Mouse (Mus musculus): Measurements from ENCODE around the gene Slc2a3.
A peak's percentile ranks its signal among the peaks of the same experiment; 100 is the strongest.
"Not testable (repeated sequence)": the region's sequence is repeated elsewhere in the genome, so short reads cannot be mapped to it uniquely, and the experiment has no call there.

Gene Slc2a3

GRCm38 (mm10) chr6:122703706-122704105 lies 97.7 kb downstream of the Slc2a3 start:
- DNase-seq, result no peak

DNA sequence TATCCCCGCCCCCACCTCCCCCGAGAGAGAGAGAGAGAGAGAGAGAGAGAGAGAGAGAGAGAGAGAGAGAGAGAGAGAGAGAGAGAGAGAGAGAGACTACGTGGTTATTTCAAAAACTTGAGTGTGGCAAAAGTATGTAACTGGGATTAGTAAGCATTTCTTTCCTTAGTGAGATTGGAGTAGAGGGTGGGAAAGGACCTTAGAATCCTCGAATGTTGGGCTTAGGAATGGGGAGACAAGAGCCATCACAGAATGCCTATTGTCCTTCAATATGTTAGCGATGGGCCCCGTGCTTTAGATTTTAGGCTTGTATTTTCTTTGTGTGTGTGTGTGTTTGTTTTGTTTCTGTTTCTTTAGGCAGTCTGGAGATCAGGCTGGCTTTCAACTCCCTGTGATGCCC lies 98.2 kb downstream of the Slc2a3 start:
- no peak for DNase-seq

- peak; percentile 23 for DNase-seq
Observed at GRCm38 (mm10) chr6:122702480-122703124, 98.8 kb downstream of the Slc2a3 start.

GRCm38 (mm10) chr6:122701816-122702215 lies 99.6 kb downstream of the Slc2a3 start:
- no peak for DNase-seq

DNA sequence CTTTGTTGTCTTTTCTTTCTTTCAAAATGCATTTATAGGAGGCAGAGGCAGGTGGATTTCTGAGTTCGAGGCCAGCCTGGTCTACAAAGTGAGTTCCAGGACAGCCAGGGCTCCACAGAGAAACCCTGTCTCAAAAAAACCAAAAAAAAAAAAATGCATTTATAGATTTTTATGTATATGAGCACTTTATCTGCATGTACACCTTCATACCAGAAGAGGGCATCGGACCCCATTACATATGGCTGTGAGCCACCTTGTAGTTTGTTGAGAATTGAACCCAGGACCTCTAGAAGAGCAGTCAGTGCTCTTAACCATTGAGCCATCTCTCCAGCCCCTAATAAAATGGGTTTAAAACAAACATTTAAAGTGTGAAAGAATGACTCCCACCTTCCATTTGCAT lies 101.8 kb downstream of the Slc2a3 start:
- not testable (repeated sequence) for DNase-seq

- no peak for DNase-seq
Observed at GRCm38 (mm10) chr6:122695398-122695797, 106.0 kb downstream of the Slc2a3 start.

GRCm38 (mm10) chr6:122690082-122690481 lies 111.4 kb downstream of the Slc2a3 start:
- DNase-seq, result no peak

DNA sequence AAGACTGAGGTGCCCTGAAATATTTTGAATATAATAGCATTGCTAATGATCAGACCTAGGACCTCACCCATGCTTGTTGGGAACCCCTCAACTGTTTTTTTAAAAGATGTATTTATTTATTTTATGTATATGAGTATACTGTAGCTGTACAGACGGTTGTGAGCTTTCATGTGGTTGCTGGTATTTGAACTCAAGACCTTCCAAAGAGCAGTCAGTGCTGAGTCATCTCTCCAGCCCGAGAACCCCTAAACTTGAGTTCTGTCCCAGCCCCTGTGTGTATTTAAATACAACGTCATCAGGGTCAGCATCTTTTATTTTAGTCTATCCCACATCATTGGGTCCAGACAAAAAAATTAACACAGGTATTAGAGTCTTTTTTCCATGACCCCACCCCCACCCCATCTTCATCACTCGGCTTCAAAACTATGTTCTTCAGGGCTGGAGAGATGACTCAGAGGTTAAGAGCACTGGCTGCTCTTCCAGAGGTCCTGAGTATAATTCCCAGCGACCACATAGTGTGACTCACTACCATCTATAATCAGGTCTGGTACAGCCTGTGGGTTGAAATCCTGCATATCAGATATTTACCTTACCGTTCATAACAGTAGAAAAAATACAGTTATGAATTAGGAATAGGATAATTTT lies 111.9 kb downstream of the Slc2a3 start:
- no peak for DNase-seq

- no peak for DNase-seq
Observed at GRCm38 (mm10) chr6:122686709-122687108, 114.7 kb downstream of the Slc2a3 start.

DNA sequence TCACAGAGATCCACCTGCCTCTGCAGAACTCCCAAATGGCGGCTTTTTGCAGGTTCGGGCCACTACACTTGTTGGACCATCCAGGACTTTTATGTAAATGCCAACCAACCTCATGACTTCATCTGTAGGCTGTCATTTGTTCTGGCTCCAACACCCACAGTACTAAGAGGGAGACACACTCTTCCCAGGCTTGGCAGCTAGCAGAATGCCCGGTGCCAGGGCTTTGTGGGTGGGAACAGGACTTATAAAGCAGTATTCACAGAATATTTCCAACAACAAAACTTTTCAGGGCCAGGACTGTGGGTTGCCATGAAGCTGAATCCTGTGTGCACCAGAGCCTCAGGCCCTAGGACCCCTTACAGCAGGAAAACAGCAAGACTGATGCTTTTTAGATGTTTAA lies 118.8 kb downstream of the Slc2a3 start:
- no peak for DNase-seq

Data from liver (tissue).